Mouse (Mus musculus) liver, embryonic 14.5 days (tissue): ENCODE measurements around the gene Fuz. TPM values are rescaled to one million over a fixed set of nuclear protein-coding genes. Genes with fewer than 3 reads are reported as not detected.
"Not testable (repeated sequence)": the region's sequence is repeated elsewhere in the genome, so short reads cannot be mapped to it uniquely, and the experiment has no call there.

Experiments
- ATAC-seq: fragments of 200-750 bp; cut with Nextera tagmentation; 2 replicates; pipeline ENCODE4 v1.8.0; 2017; ENCODE audit warnings: moderate number of reproducible peaks, mild to moderate bottlenecking, moderate library complexity; ENCODE audit not compliant: insufficient read depth
- DNase-seq, 3 experiments: peaks; one replicate each; pipeline ENCODE4 v3.0.0-alpha.2; 2012 to 2013; ENCODE audit warnings: low read depth in 3 of 3, low spot score in 3 of 3
- H3K27ac ChIP-seq: fragments of 300-500 bp; sonication (generic); 2 replicates; pipeline ENCODE4 v1.5.1; 2014; ENCODE audit warnings: moderate library complexity, mild to moderate bottlenecking, control low read depth, inconsistent platforms
- H3K27me3 ChIP-seq: fragments of 300-500 bp; sonication (generic); 2 replicates; pipeline ENCODE4 v1.6.1; 2014; ENCODE audit warnings: mild to moderate bottlenecking, low read length, moderate library complexity; ENCODE audit not compliant: control insufficient read depth, insufficient read depth
- H3K36me3 ChIP-seq: fragments of 300-500 bp; sonication (generic); replicated peaks from 2 replicates; pipeline ENCODE4 v1.6.1; 2014; ENCODE audit warnings: low read depth; ENCODE audit not compliant: control insufficient read depth, insufficient read depth
- H3K4me1 ChIP-seq, 2 experiments: fragments of 200-500 bp in 1 of 2; fragments of 300-500 bp in 1 of 2; sonication (generic) in 1 of 2; replicated peaks; 2 replicates each; pipeline ENCODE4 v1.6.1; 2012 to 2014; ENCODE audit warnings: antibody characterized with exemption in 1 of 2, inconsistent platforms in 1 of 2, low read length in 1 of 2; ENCODE audit not compliant: control insufficient read depth in 2 of 2, insufficient read depth in 2 of 2
- H3K4me2 ChIP-seq: fragments of 300-500 bp; sonication (generic); 2 replicates; pipeline ENCODE4 v1.6.1; 2014; ENCODE audit warnings: low read depth, mild to moderate bottlenecking, control low read depth, moderate library complexity
- H3K4me3 ChIP-seq, 2 experiments: fragments of 200-500 bp in 1 of 2; fragments of 300-500 bp in 1 of 2; sonication (generic) in 1 of 2; 2 replicates each; pipeline ENCODE4 v1.5.1; 2012 to 2014; ENCODE audit warnings: low read depth in 2 of 2, low read length in 2 of 2, mild to moderate bottlenecking in 2 of 2, control low read depth in 1 of 2, inconsistent platforms in 1 of 2, moderate library complexity in 1 of 2; ENCODE audit not compliant: insufficient read depth in 1 of 2
- H3K9ac ChIP-seq: fragments of 300-500 bp; sonication (generic); replicated peaks from 2 replicates; pipeline ENCODE4 v1.6.1; 2014; ENCODE audit warnings: mild to moderate bottlenecking, control low read depth, moderate library complexity
- H3K9me3 ChIP-seq: fragments of 300-500 bp; sonication (generic); 2 replicates; pipeline ENCODE4 v1.6.1; 2016; ENCODE audit warnings: low read length, mixed read lengths; ENCODE audit not compliant: control insufficient read depth
- CTCF ChIP-seq: IDR thresholded peaks from 2 replicates; pipeline ENCODE4 v1.5.1; 2016; ENCODE audit warnings: antibody characterized with exemption, low read depth, control low read depth
- EP300 ChIP-seq: IDR thresholded peaks from 2 replicates; pipeline ENCODE4 v1.6.1; 2016; ENCODE audit warnings: antibody characterized with exemption, low read depth
- WGBS: fragments of 180-500 bp; shearing (Covaris S2); extraction: QIAGEN DNeasy Blood & Tissue Kit; methylation state at CpG from one replicate; pipeline ENCODE4 v1.1.7; 2014; ENCODE audit not compliant: insufficient replicate concordance; 5-methylcytosine and 5-hydroxymethylcytosine counted together
- polyA plus RNA-seq, 2 experiments: library from polyadenylated mRNA; depleted of rRNA in 1 of 2; stranded (reverse) in 1 of 2; unstranded in 1 of 2; fragments of >200 nt; fragmentation: Nextera tagmentation in 1 of 2; extraction: Ambion mirVana in 1 of 2; gene quantifications; 2 replicates each; pipeline versions ENCODE4 v1.2.1 to v1.2.3; 2012 to 2014

Fuz gene
- polyA plus RNA-seq, 2 experiments = 5.0 to 5.9 TPM

DNA sequence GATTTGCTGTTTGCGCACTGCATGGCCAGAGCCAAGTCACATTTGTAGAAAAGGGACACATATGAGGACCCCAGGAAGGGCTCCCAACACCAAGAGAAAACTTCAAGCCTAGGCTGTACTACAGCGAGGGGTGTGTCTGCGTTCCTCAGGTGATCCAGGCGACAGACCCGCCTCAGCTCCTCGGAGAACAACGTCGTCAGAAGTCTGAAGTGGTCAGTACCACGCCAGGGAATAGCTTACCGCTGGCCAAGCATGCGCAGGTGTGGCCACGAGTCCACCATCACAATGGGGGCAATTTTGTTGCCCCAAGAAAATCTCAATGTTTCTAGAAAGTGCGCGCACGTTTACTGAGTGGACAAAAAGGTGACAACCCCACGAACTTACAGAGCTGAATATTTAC is 27.4 kb upstream of the Fuz start:
- H3K9ac ChIP-seq = no peak overlapping the region
- no peak for DNase-seq
- H3K36me3 ChIP-seq = peaks cover under 1% of the 10 kb centered on the region
- H3K27ac ChIP-seq = no peak overlapping the region
- 15% methylated on average over 16 of the region's 16 CpGs for WGBS
- H3K4me1 ChIP-seq = peaks cover 6 to 19% of the 10 kb centered on the region in 2 experiments
- H3K4me3 ChIP-seq = peak overlapping the region; percentile 52 to 69
- no peak for ATAC-seq
- no peak for TF ChIP-seq CTCF
- no peak for TF ChIP-seq EP300
- no peaks in the 10 kb centered on the region for H3K27me3 ChIP-seq
- H3K4me2 ChIP-seq = peak overlapping the region; percentile 86
- no peaks in the 10 kb centered on the region for H3K9me3 ChIP-seq

DNA sequence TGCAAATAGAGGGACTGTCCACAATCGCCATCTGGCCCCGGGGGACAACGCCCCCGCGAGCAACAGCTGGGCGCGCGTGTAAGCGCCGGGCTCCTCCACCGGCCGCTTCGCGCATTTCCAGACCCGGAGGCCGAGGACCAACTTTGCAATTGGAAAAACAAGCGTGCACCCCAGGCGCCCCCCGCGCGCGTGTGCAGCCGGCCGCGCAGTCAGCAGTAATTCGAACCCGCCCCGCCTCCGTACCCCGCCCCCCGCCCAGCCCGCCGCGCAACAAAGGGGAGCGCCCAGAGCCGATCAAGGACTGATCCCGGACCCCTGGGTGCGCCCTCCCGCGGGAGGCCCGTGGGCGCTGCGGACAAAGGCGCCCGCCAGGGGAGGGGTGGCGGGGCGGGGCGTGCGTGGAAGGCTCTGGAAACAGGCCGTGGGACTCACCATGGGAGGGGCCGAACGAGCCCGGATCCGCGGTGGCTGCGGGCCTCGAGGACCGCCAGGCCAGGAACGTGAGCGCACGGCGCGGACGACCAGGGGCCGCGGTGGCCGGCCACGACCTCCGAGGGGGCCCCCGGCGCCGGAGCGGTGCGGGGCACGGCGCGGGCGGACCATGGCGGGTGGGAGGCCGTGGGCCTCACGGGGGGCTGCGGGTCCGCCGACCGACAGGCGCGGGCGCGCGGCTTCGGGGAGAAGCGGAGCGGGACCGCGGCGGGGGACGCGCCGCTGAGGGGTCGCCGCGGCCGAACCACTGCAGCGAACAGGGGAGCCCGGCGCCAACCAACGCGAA is 26.8 kb upstream of the Fuz start:
- WGBS = under 1% methylated on average over 106 of the region's 108 CpGs
- TF ChIP-seq CTCF (no peak), EP300 (no peak)
- peak; percentile 36 for ATAC-seq
- no peak for DNase-seq
- Histone ChIP-seq H3K4me2 (peak overlapping the region; percentile 86), H3K27me3 (no peaks in the 10 kb centered on the region), H3K9ac (peak overlapping the region; percentile 74), H3K4me1 (peaks cover 6 to 19% of the 10 kb centered on the region in 2 experiments), H3K9me3 (no peaks in the 10 kb centered on the region), H3K36me3 (no peaks in the 10 kb centered on the region; the same call in none of the 2 replicates), H3K4me3 (peak overlapping the region; percentile 52 to 69), H3K27ac (peak overlapping the region; percentile 75)

DNA sequence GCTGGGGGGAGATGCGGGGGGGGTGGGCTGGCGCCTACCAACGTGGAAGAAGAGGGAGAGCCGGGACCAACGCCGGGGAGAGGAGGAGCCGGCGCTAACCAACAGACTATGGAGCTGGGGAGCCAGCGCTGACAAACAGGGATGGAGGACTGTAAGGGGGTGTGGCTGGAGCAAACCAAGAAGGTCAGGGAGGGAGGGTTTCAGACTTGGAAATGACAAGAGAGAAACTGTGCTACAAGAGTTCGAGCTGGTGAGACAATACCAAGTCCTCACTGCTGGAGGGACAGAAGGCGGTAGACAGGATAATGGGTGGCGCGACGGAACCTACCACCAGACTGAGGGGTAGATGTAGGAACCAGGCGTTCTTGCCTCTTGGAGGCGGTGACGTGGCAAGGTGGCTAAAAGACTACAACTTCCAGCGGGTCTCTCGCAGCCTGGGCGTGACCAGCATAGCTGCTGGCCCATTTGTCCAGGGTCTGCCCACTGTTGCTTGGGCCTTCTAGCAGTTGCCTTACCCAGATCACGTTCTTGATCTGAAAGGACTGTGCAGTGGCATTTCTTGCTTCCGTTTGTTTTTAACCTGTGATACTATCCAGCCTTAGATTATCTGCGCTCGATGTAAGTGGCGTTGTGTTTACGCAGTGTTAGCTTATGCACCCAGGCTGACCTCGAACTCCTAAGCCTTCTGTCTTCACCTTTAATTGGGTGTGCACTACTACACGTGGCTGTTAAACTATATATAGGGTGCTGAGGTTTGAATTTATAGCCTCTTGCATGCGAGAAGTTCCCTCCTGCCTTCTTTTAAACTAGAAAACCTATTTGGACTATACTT is 26.0 kb upstream of the Fuz start, which contains the start of gene Ptov1:
TSS of gene Ptov1 (minus strand) at position 92 of the 832 bp plus-strand sequence.
- WGBS = 9% methylated on average over 29 of the region's 29 CpGs
- TF ChIP-seq CTCF (no peak), EP300 (peak; percentile 42)
- Histone ChIP-seq H3K9me3 (no peaks in the 10 kb centered on the region), H3K27ac (peak within 1 kb of the TSS; percentile 75), H3K36me3 (no peaks in the 10 kb centered on the region; the same call in 1 of the 2 replicates), H3K27me3 (no peaks in the 10 kb centered on the region), H3K9ac (peak within 1 kb of the TSS; percentile 74), H3K4me2 (peak within 1 kb of the TSS; percentile 86), H3K4me1 (peaks cover 6 to 20% of the 10 kb centered on the region in 2 experiments), H3K4me3 (peak within 1 kb of the TSS; percentile 52 to 69)
- peak; percentile 77 to 83 (median 78) for DNase-seq
- peak; percentile 86 for ATAC-seq

DNA sequence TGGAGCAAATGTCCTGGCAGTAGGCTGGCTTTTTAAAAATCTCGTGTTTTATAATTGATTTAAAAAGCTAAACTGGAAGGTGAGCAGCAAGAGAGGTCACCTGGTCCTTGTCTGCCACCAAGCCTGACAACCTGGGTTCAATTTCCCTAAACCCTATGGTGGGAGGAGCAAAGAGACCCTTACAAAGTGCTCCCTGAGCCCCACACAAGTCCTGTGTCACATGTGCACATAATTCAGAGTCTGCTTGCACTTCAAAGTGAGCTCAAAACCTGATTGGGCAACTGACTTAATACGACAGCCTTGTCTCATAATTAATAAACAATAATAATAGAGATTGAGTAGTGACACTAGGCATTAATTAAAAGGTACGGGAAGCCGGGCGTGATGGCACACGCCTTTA is 25.3 kb upstream of the Fuz start:
- Histone ChIP-seq H3K36me3 (no peaks in the 10 kb centered on the region), H3K27ac (no peak overlapping the region), H3K4me3 (no peak overlapping the region), H3K4me2 (peak overlapping the region; percentile 86), H3K9me3 (no peaks in the 10 kb centered on the region), H3K9ac (no peak overlapping the region), H3K27me3 (no peaks in the 10 kb centered on the region), H3K4me1 (peaks cover 6 to 21% of the 10 kb centered on the region in 2 experiments)
- 75% methylated on average over 6 of the region's 6 CpGs for WGBS
- ATAC-seq (no peak), DNase-seq (no peak)
- TF ChIP-seq EP300 (no peak), CTCF (no peak)

DNA sequence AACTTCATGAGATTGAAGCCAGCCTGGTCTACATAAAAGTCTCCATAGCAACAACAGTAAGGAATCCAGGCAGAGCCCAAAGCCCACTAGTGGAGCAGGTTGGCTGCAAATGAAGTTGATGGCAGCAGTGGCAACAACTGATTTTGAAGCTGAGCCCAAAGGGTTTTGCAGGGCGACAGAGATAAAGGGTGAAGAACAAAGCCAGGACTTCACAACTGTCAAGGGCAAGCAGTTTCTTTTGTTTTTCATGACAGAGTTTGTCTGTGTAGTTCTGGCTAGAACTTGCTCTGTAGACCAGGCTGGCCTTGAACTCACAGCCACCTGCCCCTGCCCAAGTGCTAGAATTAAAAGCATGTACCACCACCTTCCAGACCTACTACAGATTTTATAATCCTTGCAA is 24.7 kb upstream of the Fuz start:
- no peaks in the 10 kb centered on the region for H3K36me3 ChIP-seq
- 63% methylated on average over 1 of the region's 1 CpGs for WGBS
- no peaks in the 10 kb centered on the region for H3K27me3 ChIP-seq
- no peak overlapping the region for H3K27ac ChIP-seq
- no peaks in the 10 kb centered on the region for H3K9me3 ChIP-seq
- H3K4me2 ChIP-seq = no peak overlapping the region
- H3K4me3 ChIP-seq = no peak overlapping the region
- H3K4me1 ChIP-seq = peaks cover 6 to 18% of the 10 kb centered on the region in 2 experiments
- no peak for DNase-seq
- no peak overlapping the region for H3K9ac ChIP-seq
- TF ChIP-seq EP300 (no peak), CTCF (no peak)
- no peak for ATAC-seq

DNA sequence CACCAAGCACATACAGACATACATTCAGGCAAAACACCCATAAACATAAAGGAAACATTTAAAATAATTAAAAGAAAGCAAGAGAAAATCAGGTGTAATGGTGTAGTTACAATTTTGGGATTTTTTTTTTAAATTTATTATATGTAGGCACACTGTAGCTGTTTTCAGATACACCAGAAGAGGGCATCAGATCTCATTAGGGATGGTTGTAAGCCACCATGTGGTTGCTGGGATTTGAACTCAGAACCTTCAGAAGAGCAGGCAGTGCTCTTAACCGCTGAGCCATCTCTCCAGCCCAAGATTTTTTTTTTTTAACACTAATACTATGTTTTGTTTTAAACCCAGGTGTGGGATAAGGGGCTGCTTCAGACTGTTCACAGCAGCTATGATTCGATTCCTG is 24.1 kb upstream of the Fuz start:
- peaks cover 4 to 12% of the 10 kb centered on the region in 2 experiments for H3K4me1 ChIP-seq
- DNase-seq = not testable (repeated sequence)

More for the DNA sequence above, 24.1 kb upstream of the Fuz start:
- H3K4me3 ChIP-seq, H3K27ac ChIP-seq, H3K4me2 ChIP-seq, H3K27me3 ChIP-seq, H3K9ac ChIP-seq, ATAC-seq, H3K9me3 ChIP-seq, H3K36me3 ChIP-seq: not testable (repeated sequence)
- 82% methylated on average over 2 of the region's 2 CpGs for WGBS
